Mouse (Mus musculus): Measurements from ENCODE around the gene Sec24d. TPM values are rescaled to one million over a fixed set of nuclear protein-coding genes. Genes with fewer than 3 reads are reported as not detected.
A peak's percentile ranks its signal among the peaks of the same experiment; 100 is the strongest.
"Not testable (repeated sequence)": the region's sequence is repeated elsewhere in the genome, so short reads cannot be mapped to it uniquely, and the experiment has no call there.

Gene Sec24d
- total and polyA plus RNA-seq, 2 experiments from 2014 or later = 11.2 to 24.6 TPM

- Histone ChIP-seq H3K27me3 (ENCODE audit: insufficient read depth, low read length) (no peaks in the 10 kb centered on the region), H3K4me2 (ENCODE audit: low read depth, low read length, poor library complexity, severe bottlenecking) (no peak overlapping the region), H3K9ac (replicated peaks; ENCODE audit: low read length, poor library complexity, severe bottlenecking) (no peak overlapping the region), H3K27ac (ENCODE audit: low read depth, low read length) (no peak overlapping the region), H3K36me3 (ENCODE audit: insufficient read depth, low read length) (no peaks in the 10 kb centered on the region; the same call in 1 of the 2 replicates), H3K9me3 (ENCODE audit: low read length) (no peaks in the 10 kb centered on the region), H3K4me1 (ENCODE audit: insufficient read depth, low read length) (no peaks in the 10 kb centered on the region), H3K4me3 (ENCODE audit: low read depth, low read length) (no peak overlapping the region)
- 93% methylated on average over 9 of the region's 9 CpGs for WGBS
- DNase-seq (ENCODE audit: low spot score) (no peak), ATAC-seq (ENCODE audit: low FRiP score) (no peak)
- no peak for TF ChIP-seq CTCF (IDR thresholded peaks at IDR 0.05)
Observed at GRCm38 (mm10) chr3:123354388-123354787, 87.1 kb downstream of the Sec24d start.

GRCm38 (mm10) chr3:123356377-123356991 is 89.2 kb downstream of the Sec24d start:
- Histone ChIP-seq H3K36me3 (ENCODE audit: insufficient read depth, low read length) (no peaks in the 10 kb centered on the region; the same call in 1 of the 2 replicates), H3K4me1 (ENCODE audit: insufficient read depth, low read length) (no peaks in the 10 kb centered on the region), H3K27ac (ENCODE audit: low read depth, low read length) (no peak overlapping the region), H3K27me3 (ENCODE audit: insufficient read depth, low read length) (no peaks in the 10 kb centered on the region), H3K4me2 (ENCODE audit: low read depth, low read length, poor library complexity, severe bottlenecking) (no peak overlapping the region), H3K4me3 (ENCODE audit: low read depth, low read length) (no peak overlapping the region), H3K9me3 (ENCODE audit: low read length) (no peaks in the 10 kb centered on the region), H3K9ac (replicated peaks; ENCODE audit: low read length, poor library complexity, severe bottlenecking) (no peak overlapping the region)
- 83% methylated on average over 4 of the region's 4 CpGs for WGBS
- ATAC-seq (ENCODE audit: low FRiP score) (no peak), DNase-seq (ENCODE audit: low spot score) (no peak)
- no peak for TF ChIP-seq CTCF (IDR thresholded peaks at IDR 0.05)

GRCm38 (mm10) chr3:123366820-123367219 is 99.6 kb downstream of the Sec24d start:
- not testable (repeated sequence) for H3K27ac ChIP-seq (ENCODE audit: low read depth, low read length); ATAC-seq (ENCODE audit: low FRiP score); DNase-seq (ENCODE audit: low spot score); H3K4me3 ChIP-seq (ENCODE audit: low read depth, low read length); H3K4me2 ChIP-seq (ENCODE audit: low read depth, low read length, poor library complexity, severe bottlenecking); H3K9ac ChIP-seq (replicated peaks; ENCODE audit: low read length, poor library complexity, severe bottlenecking); H3K9me3 ChIP-seq (ENCODE audit: low read length); H3K4me1 ChIP-seq (ENCODE audit: insufficient read depth, low read length); H3K27me3 ChIP-seq (ENCODE audit: insufficient read depth, low read length)
- H3K36me3 ChIP-seq (ENCODE audit: insufficient read depth, low read length) = peaks cover 19% of the 10 kb centered on the region; the same call in 1 of the 2 replicates
- WGBS = 89% methylated on average over 2 of the region's 2 CpGs

GRCm38 (mm10) chr3:123369161-123369560 is 101.9 kb downstream of the Sec24d start:
- no peak for DNase-seq (ENCODE audit: low spot score)
- H3K4me2 ChIP-seq (ENCODE audit: low read depth, low read length, poor library complexity, severe bottlenecking) = no peak overlapping the region
- ATAC-seq (ENCODE audit: low FRiP score) = no peak; the same call in 1 of the 2 replicates
- no peak for TF ChIP-seq CTCF (IDR thresholded peaks at IDR 0.05)
- H3K36me3 ChIP-seq (ENCODE audit: insufficient read depth, low read length) = peaks cover 20% of the 10 kb centered on the region; the same call in 1 of the 2 replicates
- no peak overlapping the region for H3K4me3 ChIP-seq (ENCODE audit: low read depth, low read length)
- H3K27ac ChIP-seq (ENCODE audit: low read depth, low read length) = no peak overlapping the region
- 95% methylated on average over 12 of the region's 12 CpGs for WGBS
- H3K27me3 ChIP-seq (ENCODE audit: insufficient read depth, low read length) = no peaks in the 10 kb centered on the region
- no peaks in the 10 kb centered on the region for H3K9me3 ChIP-seq (ENCODE audit: low read length)
- no peak overlapping the region for H3K9ac ChIP-seq (replicated peaks; ENCODE audit: low read length, poor library complexity, severe bottlenecking)
- no peaks in the 10 kb centered on the region for H3K4me1 ChIP-seq (ENCODE audit: insufficient read depth, low read length)

- peaks cover 23% of the 10 kb centered on the region; the same call in 1 of the 2 replicates for H3K36me3 ChIP-seq (ENCODE audit: insufficient read depth, low read length)
- H3K27ac ChIP-seq (ENCODE audit: low read depth, low read length) = no peak overlapping the region
- no peaks in the 10 kb centered on the region for H3K4me1 ChIP-seq (ENCODE audit: insufficient read depth, low read length)
- DNase-seq (ENCODE audit: low spot score) (no peak), ATAC-seq (ENCODE audit: low FRiP score) (no peak)
- H3K4me3 ChIP-seq (ENCODE audit: low read depth, low read length) = no peak overlapping the region
- H3K4me2 ChIP-seq (ENCODE audit: low read depth, low read length, poor library complexity, severe bottlenecking) = no peak overlapping the region
- H3K27me3 ChIP-seq (ENCODE audit: insufficient read depth, low read length) = no peaks in the 10 kb centered on the region
- no peaks in the 10 kb centered on the region for H3K9me3 ChIP-seq (ENCODE audit: low read length)
- no peak overlapping the region for H3K9ac ChIP-seq (replicated peaks; ENCODE audit: low read length, poor library complexity, severe bottlenecking)
- WGBS = 98% methylated on average over 5 of the region's 5 CpGs
- TF ChIP-seq CTCF (IDR thresholded peaks at IDR 0.05) = no peak
Observed at GRCm38 (mm10) chr3:123370927-123371326, 103.7 kb downstream of the Sec24d start.

- H3K36me3 ChIP-seq (ENCODE audit: insufficient read depth, low read length) = peaks cover 20% of the 10 kb centered on the region; the same call in 1 of the 2 replicates
- WGBS = 32% methylated on average over 11 of the region's 11 CpGs
- H3K9me3 ChIP-seq (ENCODE audit: low read length) = no peaks in the 10 kb centered on the region
- H3K27me3 ChIP-seq (ENCODE audit: insufficient read depth, low read length) = no peaks in the 10 kb centered on the region
- H3K4me3 ChIP-seq (ENCODE audit: low read depth, low read length) = no peak overlapping the region
- peak; percentile 73 for ATAC-seq (ENCODE audit: low FRiP score)
- TF ChIP-seq CTCF (IDR thresholded peaks at IDR 0.05) = peak; percentile 85
- DNase-seq (ENCODE audit: low spot score) = peak; percentile 89
- H3K27ac ChIP-seq (ENCODE audit: low read depth, low read length) = no peak overlapping the region
- H3K9ac ChIP-seq (replicated peaks; ENCODE audit: low read length, poor library complexity, severe bottlenecking) = no peak overlapping the region
- no peak overlapping the region for H3K4me2 ChIP-seq (ENCODE audit: low read depth, low read length, poor library complexity, severe bottlenecking)
- no peaks in the 10 kb centered on the region for H3K4me1 ChIP-seq (ENCODE audit: insufficient read depth, low read length)
Observed at GRCm38 (mm10) chr3:123371766-123372535, 104.7 kb downstream of the Sec24d start.
